Mouse (Mus musculus) ES-Bruce4 (cell line): Measurements from ENCODE around the gene Aven.

ENCODE experiments used
- CTCF ChIP-seq: IDR thresholded peaks from one replicate; pipeline ENCODE4 v1.8.1; 2011; ENCODE audit warnings: low read depth, low read length
- EP300 ChIP-seq: IDR thresholded peaks from 2 replicates; pipeline ENCODE4 v1.6.1; 2011; ENCODE audit warnings: low read depth, low read length; ENCODE audit not compliant: insufficient read depth
- POLR2A ChIP-seq: IDR thresholded peaks from one replicate; pipeline ENCODE4 v1.8.1; 2011; ENCODE audit warnings: low read length; ENCODE audit not compliant: insufficient read depth

DNA sequence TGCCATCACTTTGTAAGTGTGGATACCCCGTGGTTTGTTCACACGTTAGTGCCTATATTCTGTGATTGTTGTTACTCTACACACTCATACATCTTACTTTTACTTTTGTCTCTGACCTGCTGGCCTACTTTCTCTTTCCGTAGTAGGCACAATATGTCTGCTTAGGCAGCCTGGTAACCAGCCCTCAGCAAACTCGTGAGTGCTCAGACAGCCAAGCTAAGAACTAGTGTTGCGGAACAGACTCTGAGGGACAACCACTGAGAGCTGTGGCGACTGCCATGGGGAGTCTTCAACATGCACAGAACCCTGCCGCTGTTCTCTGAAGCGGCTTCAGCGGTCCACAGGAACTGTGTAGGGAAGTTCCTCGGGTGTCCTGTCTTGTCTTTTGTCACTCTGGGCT is 107.5 kb downstream of the Aven start:
- TF ChIP-seq CTCF, result no peak
- TF ChIP-seq POLR2A, result no peak
- no peak for TF ChIP-seq EP300
